Mouse (Mus musculus) C2C12 (cell line): ENCODE data around the gene Clba1. TPM values are rescaled to one million over a fixed set of nuclear protein-coding genes. Genes with fewer than 3 reads are reported as not detected.
A peak's percentile ranks its signal among the peaks of the same experiment; 100 is the strongest.
"Not testable (repeated sequence)": the region's sequence is repeated elsewhere in the genome, so short reads cannot be mapped to it uniquely, and the experiment has no call there.

Experiments used
- H3K27me3 ChIP-seq: one replicate; pipeline ENCODE4 v1.6.1; 2011; ENCODE audit not compliant: control insufficient read depth, insufficient read depth, insufficient read length
- H3K36me3 ChIP-seq: one replicate; pipeline ENCODE4 v1.6.1; 2011; ENCODE audit not compliant: control insufficient read depth, insufficient read depth
- H3K4me3 ChIP-seq: one replicate; pipeline ENCODE4 v1.5.1; 2011; ENCODE audit warnings: mild to moderate bottlenecking, control low read depth; ENCODE audit not compliant: poor library complexity, insufficient read depth, severe bottlenecking
- H3K79me2 ChIP-seq: one replicate; pipeline ENCODE4 v1.6.1; 2011; ENCODE audit not compliant: control insufficient read depth, insufficient read depth
- H3K79me3 ChIP-seq: one replicate; pipeline ENCODE4 v1.6.1; 2011; ENCODE audit warnings: low read depth, control low read depth
- H3ac ChIP-seq: one replicate; pipeline ENCODE3; 2011; ENCODE audit warnings: low read depth; ENCODE audit not compliant: control insufficient read depth, insufficient read length
- CEBPB ChIP-seq: IDR thresholded peaks from one replicate; pipeline ENCODE4 v1.6.1; 2011; ENCODE audit warnings: low read depth, mild to moderate bottlenecking, control low read depth, moderate library complexity
- CTCF ChIP-seq: IDR thresholded peaks from one replicate; pipeline ENCODE4 v1.5.1; 2011; ENCODE audit not compliant: control insufficient read depth, insufficient read depth, insufficient read length
- FOSL1 ChIP-seq: IDR thresholded peaks from one replicate; pipeline ENCODE4 v1.8.0; 2011; ENCODE audit warnings: mild to moderate bottlenecking, low read length; ENCODE audit not compliant: poor library complexity, insufficient read depth, severe bottlenecking
- MAX ChIP-seq: IDR thresholded peaks from one replicate; pipeline ENCODE4 v1.6.1; 2011; ENCODE audit warnings: mild to moderate bottlenecking, control low read depth
- MYOD1 ChIP-seq: IDR thresholded peaks from one replicate; pipeline ENCODE4 v1.6.1; 2011; ENCODE audit warnings: low read depth; ENCODE audit not compliant: control insufficient read depth, insufficient read length
- MYOG ChIP-seq: IDR thresholded peaks from one replicate; pipeline ENCODE4 v1.6.1; 2011; ENCODE audit not compliant: control insufficient read depth, insufficient read length; ENCODE audit errors: extremely low read depth
- USF1 ChIP-seq: IDR thresholded peaks from one replicate; pipeline ENCODE4 v1.6.1; 2011; ENCODE audit warnings: low read depth, mild to moderate bottlenecking, control low read depth, moderate library complexity
- polyA plus RNA-seq: library from polyadenylated mRNA; unstranded; fragments of >200 nt; fragmentation: generic; extraction: Trizol; gene quantifications from one replicate; pipeline ENCODE4 v1.2.1, GENCODE M21; 2012; ENCODE audit warnings: missing spikeins

Gene Clba1
- polyA plus RNA-seq, 1 experiment: 25.2 TPM

GRCm38 (mm10) chr12:112816294-112816693 lies 7.6 kb downstream of the Clba1 start:
- H3K4me3 ChIP-seq: no peak overlapping the region
- H3K36me3 ChIP-seq: peaks cover 52% of the 10 kb centered on the region
- TF ChIP-seq CTCF (peak; percentile 49), MYOD1 (no peak)

GRCm38 (mm10) chr12:112816866-112817265 lies 8.1 kb downstream of the Clba1 start:
- peaks cover 58% of the 10 kb centered on the region for H3K36me3 ChIP-seq
- H3K79me2 ChIP-seq: peaks cover 40% of the 10 kb centered on the region
- H3K27me3 ChIP-seq, H3ac ChIP-seq, H3K4me3 ChIP-seq: not testable (repeated sequence)
- H3K79me3 ChIP-seq: peaks cover 25% of the 10 kb centered on the region

More at GRCm38 (mm10) chr12:112816294-112816693, 7.6 kb downstream of the Clba1 start:
- Histone ChIP-seq H3K27me3 (no peaks in the 10 kb centered on the region), H3ac (no peak overlapping the region), H3K79me3 (peaks cover 20% of the 10 kb centered on the region), H3K79me2 (peaks cover 34% of the 10 kb centered on the region)

- H3K4me3 ChIP-seq: no peak overlapping the region
- no peak overlapping the region for H3ac ChIP-seq
- no peak for TF ChIP-seq FOSL1
- no peak for TF ChIP-seq CEBPB
- no peak for TF ChIP-seq MYOD1
- TF ChIP-seq MAX: no peak
- TF ChIP-seq USF1: no peak
- TF ChIP-seq MYOG: no peak
- no peak for TF ChIP-seq CTCF
- no peaks in the 10 kb centered on the region for H3K27me3 ChIP-seq
- H3K79me3 ChIP-seq: peaks cover 48% of the 10 kb centered on the region
- H3K36me3 ChIP-seq: peaks cover 78% of the 10 kb centered on the region
- peaks cover 63% of the 10 kb centered on the region for H3K79me2 ChIP-seq
Observed at GRCm38 (mm10) chr12:112819057-112819662, 10.4 kb downstream of the Clba1 start.

GRCm38 (mm10) chr12:112820401-112820999 lies 11.8 kb downstream of the Clba1 start:
- Histone ChIP-seq H3ac (no peak overlapping the region), H3K79me3 (peaks cover 61% of the 10 kb centered on the region), H3K27me3 (no peaks in the 10 kb centered on the region), H3K36me3 (peaks cover 90% of the 10 kb centered on the region), H3K4me3 (no peak overlapping the region), H3K79me2 (peaks cover 76% of the 10 kb centered on the region)
- TF ChIP-seq MAX: no peak
- no peak for TF ChIP-seq USF1
- TF ChIP-seq MYOD1: no peak
- TF ChIP-seq FOSL1: no peak
- TF ChIP-seq CEBPB: no peak
- TF ChIP-seq MYOG: no peak
- no peak for TF ChIP-seq CTCF

- Histone ChIP-seq H3K79me3 (peaks cover 68% of the 10 kb centered on the region), H3K36me3 (peaks cover 90% of the 10 kb centered on the region), H3K79me2 (peaks cover 83% of the 10 kb centered on the region), H3ac (no peak overlapping the region), H3K27me3 (no peaks in the 10 kb centered on the region), H3K4me3 (no peak overlapping the region)
- TF ChIP-seq MYOG (no peak), MYOD1 (no peak), CTCF (no peak), CEBPB (no peak), USF1 (no peak), MAX (no peak), FOSL1 (no peak)
Observed at GRCm38 (mm10) chr12:112821216-112821615, 12.5 kb downstream of the Clba1 start.

GRCm38 (mm10) chr12:112821974-112822373 lies 13.2 kb downstream of the Clba1 start:
- no peak overlapping the region for H3ac ChIP-seq
- H3K79me2 ChIP-seq: peaks cover 91% of the 10 kb centered on the region
- peaks cover 90% of the 10 kb centered on the region for H3K36me3 ChIP-seq
- no peak for TF ChIP-seq MYOD1
- TF ChIP-seq USF1: no peak
- TF ChIP-seq CEBPB: no peak
- no peak for TF ChIP-seq FOSL1
- H3K79me3 ChIP-seq: peaks cover 75% of the 10 kb centered on the region
- no peaks in the 10 kb centered on the region for H3K27me3 ChIP-seq
- no peak overlapping the region for H3K4me3 ChIP-seq
